Mouse (Mus musculus): Measurements from ENCODE around the gene Cma2. TPM values are rescaled to one million over a fixed set of nuclear protein-coding genes. Genes with fewer than 3 reads are reported as not detected.
"Not testable (repeated sequence)": the region's sequence is repeated elsewhere in the genome, so short reads cannot be mapped to it uniquely, and the experiment has no call there.

Cma2 gene
- total RNA-seq, 2 experiments from 2014 or later, result not detected

DNA sequence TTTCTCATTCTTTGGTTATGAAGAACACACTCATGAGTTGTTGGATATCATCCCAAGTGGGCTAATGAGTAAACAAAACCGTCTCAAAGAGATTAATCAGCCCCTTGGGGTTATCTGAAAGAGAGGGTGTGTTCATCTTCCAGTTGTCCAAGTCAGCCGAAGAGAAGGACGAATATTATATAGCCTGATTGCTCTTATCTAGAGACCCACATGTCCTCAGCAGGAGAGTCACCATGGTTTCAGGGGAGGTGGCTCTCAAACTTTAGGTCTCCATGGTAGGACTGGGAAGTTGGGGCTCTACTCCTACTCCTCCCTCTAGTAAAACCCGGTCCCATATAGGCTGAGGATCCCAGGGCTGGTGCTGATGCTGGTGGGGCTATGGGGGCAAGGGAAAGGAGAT is 70.5 kb downstream of the Cma2 start:
- DNase-seq (ENCODE audit: low spot score in 2 of 2), result not testable (repeated sequence)

Other genes starting within 250 kb of the Cma2 start
- under 1 TPM in 1 of 2 experiments, not detected in 1; 0.23 TPM for gene Tgm1, start 237.1 kb upstream of the Cma2 start, total RNA-seq (2021)
- 10 to 100 TPM; 41.4 to 41.8 TPM for gene Rabggta, start 228.7 kb upstream of the Cma2 start, total RNA-seq (2021)
- gene Dhrs1, start 205.3 kb upstream of the Cma2 start, total RNA-seq (2021), result 100 to 1,000 TPM in 1 of 2 experiments, 10 to 100 TPM in 1; 96.3 to 102 TPM
- 10 to 100 TPM; 15.7 to 17.3 TPM for gene Nop9, start 205.3 kb upstream of the Cma2 start, total RNA-seq (2021)
- gene Cideb, start 192.5 kb upstream of the Cma2 start, total RNA-seq (2021), result 1 to 10 TPM in 1 of 2 experiments, under 1 TPM in 1; 0.43 to 1.3 TPM
- gene Ltb4r2, start 189.6 kb upstream of the Cma2 start, total RNA-seq (2021), result under 1 TPM; 0.30 to 0.38 TPM
- under 1 TPM; 0.46 to 0.55 TPM for gene Ltb4r1, start 185.0 kb upstream of the Cma2 start, total RNA-seq (2021)
- 1 to 10 TPM; 3.9 to 4.2 TPM for gene Adcy4, start 166.9 kb upstream of the Cma2 start, total RNA-seq (2021)
- under 1 TPM; 0.37 to 0.43 TPM for gene Ripk3, start 162.1 kb upstream of the Cma2 start, total RNA-seq (2021)
- 1 to 10 TPM; 3.5 to 4.0 TPM for gene Nfatc4, start 127.8 kb upstream of the Cma2 start, total RNA-seq (2021)
- gene Nynrin, start 97.0 kb upstream of the Cma2 start, total RNA-seq (2021), result 10 to 100 TPM; 11.3 to 11.4 TPM
- gene Cbln3, start 66.6 kb upstream of the Cma2 start, total RNA-seq (2021), result under 1 TPM; 0.38 to 0.69 TPM
- gene Khnyn, start 66.0 kb upstream of the Cma2 start, total RNA-seq (2021), result 10 to 100 TPM; 11.5 to 11.9 TPM
- 10 to 100 TPM; 73.9 to 76.0 TPM for gene Sdr39u1, start 50.7 kb upstream of the Cma2 start, total RNA-seq (2021)
- gene Cma1, start 6.3 kb upstream of the Cma2 start, total RNA-seq (2021), result 1 to 10 TPM in 1 of 2 experiments, under 1 TPM in 1; 0.48 to 1.2 TPM
- gene Mcpt1, start 67.0 kb downstream of the Cma2 start, total RNA-seq (2021), result not detected
- gene Mcpt9, start 79.5 kb downstream of the Cma2 start, total RNA-seq (2021), result not detected
- not detected for gene Mcpt2, start 91.1 kb downstream of the Cma2 start, total RNA-seq (2021)
- gene Mcpt4, start 111.3 kb downstream of the Cma2 start, total RNA-seq (2021), result not detected
- not detected for gene Mcpt8, start 134.3 kb downstream of the Cma2 start, total RNA-seq (2021)
- not detected for gene Ctsg, start 151.6 kb downstream of the Cma2 start, total RNA-seq (2021)
- not detected for gene Gzme, start 169.6 kb downstream of the Cma2 start, total RNA-seq (2021)
- gene Gzmd, start 181.6 kb downstream of the Cma2 start, total RNA-seq (2021), result not detected
- gene Gzmg, start 208.6 kb downstream of the Cma2 start, total RNA-seq (2021), result not detected
- gene Gzmn, start 223.6 kb downstream of the Cma2 start, total RNA-seq (2021), result not detected